26 mouse cellular contexts compared by ENCODE assay signal in genomic region chr10:122274885-122275284, GRCm38 (mm10).
DNase-seq lines count a peak whose midpoint lies in the region; ATAC-seq and TF ChIP-seq lines count a peak whose summit lies in the region.
"Had no signal": no experiment of that assay in that cellular context is flagged by ENCODE, and none has a peak within 500 bp of the region (broad histone marks: within the 10 kb centered on the region; RNA-seq: fewer than 3 reads in every experiment).

No protein-coding gene starts in this region.

- H3K4me2 ChIP-seq in intestine, postnatal 0 days (replicated peaks; ENCODE audit: low read depth), result no peak overlapping the region
- H3K4me2 ChIP-seq: embryonic facial prominence, embryonic 12.5 days; embryonic facial prominence, embryonic 15.5 days; forebrain, embryonic 12.5 days; forebrain, embryonic 15.5 days; heart, embryonic 13.5 days; hindbrain, embryonic 14.5 days had no signal

- no peak overlapping the region for H3K27ac ChIP-seq in intestine, postnatal 0 days (ENCODE audit: low read depth, low read length)
- H3K27ac ChIP-seq: embryonic facial prominence, embryonic 12.5 days; embryonic facial prominence, embryonic 15.5 days; forebrain, embryonic 12.5 days; forebrain, embryonic 15.5 days; heart, adult 2 months; heart, embryonic 10.5 days; heart, embryonic 13.5 days; hindbrain, embryonic 14.5 days; hindbrain, postnatal 0 days had no signal

- 24% methylated on average over 1 of the region's 1 CpGs for WGBS in intestine, postnatal 0 days

- H3K9ac ChIP-seq in intestine, postnatal 0 days (ENCODE audit: low read depth, low read length), result no peak overlapping the region
- H3K9ac ChIP-seq: embryonic facial prominence, embryonic 12.5 days; embryonic facial prominence, embryonic 15.5 days; forebrain, embryonic 12.5 days; forebrain, embryonic 15.5 days; heart, embryonic 13.5 days; hindbrain, embryonic 14.5 days had no signal

- no peak overlapping the region for H3K4me3 ChIP-seq in intestine, postnatal 0 days (ENCODE audit: low read depth, low read length)
- H3K4me3 ChIP-seq: embryonic facial prominence, embryonic 12.5 days; embryonic facial prominence, embryonic 15.5 days; erythroblast, embryonic 14.5 days; forebrain, embryonic 12.5 days; forebrain, embryonic 15.5 days; heart, adult 2 months; heart, embryonic 10.5 days; heart, embryonic 13.5 days had no signal

- DNase-seq in 3134 (ENCODE audit: extremely low read depth, insufficient read length, low spot score), result peak; percentile 5
- DNase-seq in 3T3-L1 (ENCODE audit: low read depth, low spot score), result peak; percentile 34
- DNase-seq in Muller cell, postnatal 12 days (ENCODE audit: inconsistent ontology term), result peak; percentile 1
- DNase-seq in frontal cortex, postnatal 10 days (ENCODE audit: low spot score in 2 of 2), result no peak
- no peak for DNase-seq in urinary bladder, postnatal 25 days (ENCODE audit: low spot score)
- DNase-seq in testis, postnatal 14 days (ENCODE audit: low spot score), result no peak
- DNase-seq: cerebellum, adult 18-20 months; cerebellum, adult 9-10 months; cerebellum, postnatal 14 days; gastrocnemius, postnatal 10 days; gastrocnemius, postnatal 36 days; heart, adult 2 months; heart, postnatal 14 days; heart, postnatal 4 days had no signal

- H3K27me3 ChIP-seq in intestine, postnatal 0 days (replicated peaks; ENCODE audit: control insufficient read depth, insufficient read depth, low read length), result no peaks in the 10 kb centered on the region
- H3K27me3 ChIP-seq: embryonic facial prominence, embryonic 12.5 days; embryonic facial prominence, embryonic 15.5 days; forebrain, embryonic 12.5 days; forebrain, embryonic 15.5 days; heart, embryonic 13.5 days; Patski had no signal

- no peaks in the 10 kb centered on the region for H3K4me1 ChIP-seq in intestine, postnatal 0 days (replicated peaks; ENCODE audit: control insufficient read depth, insufficient read depth, low read length)
- H3K4me1 ChIP-seq: embryonic facial prominence, embryonic 12.5 days; embryonic facial prominence, embryonic 15.5 days; forebrain, embryonic 12.5 days; forebrain, embryonic 15.5 days; heart, embryonic 10.5 days had no signal

- no peaks in the 10 kb centered on the region for H3K36me3 ChIP-seq in intestine, postnatal 0 days (ENCODE audit: control insufficient read depth, insufficient read depth)
- H3K36me3 ChIP-seq: embryonic facial prominence, embryonic 12.5 days; embryonic facial prominence, embryonic 15.5 days; forebrain, embryonic 12.5 days; forebrain, embryonic 15.5 days; heart, embryonic 10.5 days; heart, embryonic 13.5 days had no signal

- no peak for TF ChIP-seq CTCF in intestine, postnatal 0 days (IDR thresholded peaks at IDR 0.05; ENCODE audit: low read depth)

- ATAC-seq in intestine, postnatal 0 days, result peak; percentile 61
- ATAC-seq: forebrain, embryonic 15.5 days; hindbrain, postnatal 0 days; inflammation-experienced regulatory T-cells, adult 6 months; Patski had no signal

- no peaks in the 10 kb centered on the region for H3K9me3 ChIP-seq in intestine, postnatal 0 days (ENCODE audit: control insufficient read depth)
- H3K9me3 ChIP-seq: embryonic facial prominence, embryonic 12.5 days; embryonic facial prominence, embryonic 15.5 days; forebrain, embryonic 12.5 days; forebrain, embryonic 15.5 days; heart, embryonic 10.5 days; heart, embryonic 13.5 days had no signal

Comparison
In these comparisons a context has a peak if more than half of its experiments do, and no peak if none do; other contexts are left out.
1. DNase-seq: peak in 3134 (single experiment), 3T3-L1 (single experiment) and Muller cell, postnatal 12 days (single experiment); none in frontal cortex, postnatal 10 days (0 of 2), urinary bladder, postnatal 25 days (single experiment) and testis, postnatal 14 days (single experiment).